Mouse (Mus musculus) stomach, postnatal 0 days (tissue): ENCODE data around the gene Rfx1. TPM values are rescaled to one million over a fixed set of nuclear protein-coding genes. Genes with fewer than 3 reads are reported as not detected.

Experiments used
- ATAC-seq: fragments of 200-750 bp; cut with Nextera tagmentation; 2 replicates; pipeline ENCODE4 v1.8.0; 2017; ENCODE audit not compliant: low FRiP score, low TSS enrichment
- DNase-seq: peaks from one replicate; pipeline ENCODE4 v3.0.0-alpha.2; 2016; ENCODE audit warnings: low spot score
- H3K27ac ChIP-seq: fragments of 300-500 bp; sonication (generic); replicated peaks from 2 replicates; pipeline ENCODE4 v1.5.1; 2014; ENCODE audit warnings: mild to moderate bottlenecking, control low read depth
- H3K27me3 ChIP-seq: fragments of 300-500 bp; sonication (generic); 2 replicates; pipeline ENCODE4 v1.6.1; 2014; ENCODE audit warnings: low read length; ENCODE audit not compliant: control insufficient read depth, insufficient read depth
- H3K36me3 ChIP-seq: fragments of 300-500 bp; sonication (generic); 2 replicates; pipeline ENCODE4 v1.6.1; 2014; ENCODE audit warnings: low read length, mixed read lengths; ENCODE audit not compliant: control insufficient read depth, insufficient read depth
- H3K4me1 ChIP-seq: fragments of 300-500 bp; sonication (generic); replicated peaks from 2 replicates; pipeline ENCODE4 v1.6.1; 2014; ENCODE audit warnings: antibody characterized with exemption; ENCODE audit not compliant: control insufficient read depth, insufficient read depth
- H3K4me2 ChIP-seq: fragments of 300-500 bp; sonication (generic); replicated peaks from 2 replicates; pipeline ENCODE4 v1.6.1; 2014; ENCODE audit warnings: low read depth, mild to moderate bottlenecking, control low read depth, moderate library complexity
- H3K4me3 ChIP-seq: fragments of 300-500 bp; sonication (generic); 2 replicates; pipeline ENCODE4 v1.5.1; 2014; ENCODE audit warnings: low read depth, low read length, control low read depth
- H3K9ac ChIP-seq: fragments of 300-500 bp; sonication (generic); 2 replicates; pipeline ENCODE4 v1.6.1; 2014; ENCODE audit warnings: mild to moderate bottlenecking, low read length, control low read depth, mixed read lengths
- H3K9me3 ChIP-seq: fragments of 300-500 bp; sonication (generic); 2 replicates; pipeline ENCODE4 v1.6.1; 2016; ENCODE audit warnings: low read length; ENCODE audit not compliant: control insufficient read depth
- CTCF ChIP-seq: IDR thresholded peaks from 2 replicates; pipeline ENCODE4 v1.5.1; 2016; ENCODE audit warnings: antibody characterized with exemption, low read depth, mild to moderate bottlenecking, moderate library complexity
- EP300 ChIP-seq: optimal IDR thresholded peaks from 2 replicates; pipeline ENCODE3; 2016; ENCODE audit warnings: antibody characterized with exemption
- WGBS: fragments of 180-500 bp; shearing (Covaris S2); extraction: QIAGEN DNeasy Blood & Tissue Kit; methylation state at CpG from one replicate; pipeline ENCODE4 v1.1.7; 2014; 5-methylcytosine and 5-hydroxymethylcytosine counted together
- polyA plus RNA-seq: library from polyadenylated mRNA; unstranded; fragments of >200 nt; fragmentation: Nextera tagmentation; extraction: Ambion mirVana; gene quantifications from 2 replicates; pipeline ENCODE4 v1.2.1, GENCODE M21; 2015

Gene Rfx1
- 2.7 and 3.0 TPM in 2 replicates for polyA plus RNA-seq

- under 1% methylated on average over 51 of the region's 51 CpGs for WGBS
- H3K27ac ChIP-seq = peak within 1 kb of the TSS; percentile 99
- H3K36me3 ChIP-seq = no peaks in the 10 kb centered on the region
- ATAC-seq = peak; percentile 97
- TF ChIP-seq CTCF = no peak
- peak; percentile 94 for TF ChIP-seq EP300
- peak within 1 kb of the TSS; percentile 86 for H3K4me2 ChIP-seq
- H3K9ac ChIP-seq = peak within 1 kb of the TSS; percentile 90
- H3K27me3 ChIP-seq = no peaks in the 10 kb centered on the region
- H3K9me3 ChIP-seq = no peaks in the 10 kb centered on the region
- H3K4me1 ChIP-seq = peaks cover 8% of the 10 kb centered on the region; the same call in 1 of the 2 replicates
- peak; percentile 98 for DNase-seq
- H3K4me3 ChIP-seq = peak within 1 kb of the TSS; percentile 84
Observed at GRCm38 (mm10) chr8:84066291-84066930, at the start of gene Rfx1. Gene Rfx1 (plus strand): TSS chr8:84066834.

GRCm38 (mm10) chr8:84019738-84020137 lies 46.9 kb upstream of the Rfx1 start:
- Histone ChIP-seq H3K4me2 (no peak overlapping the region), H3K27ac (no peak overlapping the region), H3K27me3 (no peaks in the 10 kb centered on the region), H3K4me3 (no peak overlapping the region), H3K4me1 (peaks cover 10% of the 10 kb centered on the region), H3K9me3 (no peaks in the 10 kb centered on the region), H3K9ac (no peak overlapping the region), H3K36me3 (no peaks in the 10 kb centered on the region)
- DNase-seq (peak; percentile 53), ATAC-seq (peak; percentile 62)
- WGBS = 66% methylated on average over 9 of the region's 9 CpGs
- TF ChIP-seq CTCF (no peak), EP300 (no peak)

- Histone ChIP-seq H3K4me2 (peak within 1 kb of the TSS; percentile 27), H3K27ac (no peak within 1 kb of the TSS), H3K9me3 (no peaks in the 10 kb centered on the region), H3K4me3 (no peak within 1 kb of the TSS), H3K36me3 (no peaks in the 10 kb centered on the region), H3K27me3 (peaks cover 2% of the 10 kb centered on the region; the same call in 1 of the 2 replicates), H3K9ac (peak within 1 kb of the TSS; percentile 18; the same call in 1 of the 2 replicates), H3K4me1 (peaks cover 13% of the 10 kb centered on the region)
- peak; percentile 37 for TF ChIP-seq CTCF
- no peak for TF ChIP-seq EP300
- peak; percentile 70 for ATAC-seq
- WGBS = 13% methylated on average over 18 of the region's 18 CpGs
- peak; percentile 84 for DNase-seq
Observed at GRCm38 (mm10) chr8:84021096-84021495, 45.5 kb upstream of the Rfx1 start, which contains the start of gene Palm3. Gene Palm3 (plus strand): TSS chr8:84021471.

- Histone ChIP-seq H3K36me3 (no peaks in the 10 kb centered on the region), H3K4me1 (peaks cover 13% of the 10 kb centered on the region), H3K4me3 (no peak overlapping the region), H3K4me2 (no peak overlapping the region), H3K27me3 (peaks cover 2% of the 10 kb centered on the region; the same call in 1 of the 2 replicates), H3K27ac (no peak overlapping the region), H3K9ac (peak overlapping the region; percentile 18; the same call in 1 of the 2 replicates), H3K9me3 (no peaks in the 10 kb centered on the region)
- 47% methylated on average over 12 of the region's 12 CpGs for WGBS
- ATAC-seq = 0 out of 2 replicates have a peak, but pooled peaks have one; percentile 2
- no peak for DNase-seq
- TF ChIP-seq EP300 (no peak), CTCF (no peak)
Observed at GRCm38 (mm10) chr8:84021569-84021968, 45.1 kb upstream of the Rfx1 start.

GRCm38 (mm10) chr8:84023085-84023484 lies 43.5 kb upstream of the Rfx1 start:
- H3K4me2 ChIP-seq = no peak overlapping the region
- H3K4me1 ChIP-seq = peaks cover 13% of the 10 kb centered on the region
- no peak overlapping the region for H3K9ac ChIP-seq
- WGBS = 2% methylated on average over 5 of the region's 5 CpGs
- peaks cover 2% of the 10 kb centered on the region; the same call in 1 of the 2 replicates for H3K27me3 ChIP-seq
- H3K36me3 ChIP-seq = no peaks in the 10 kb centered on the region
- TF ChIP-seq CTCF (no peak), EP300 (no peak)
- ATAC-seq (no peak), DNase-seq (peak; percentile 46)
- H3K4me3 ChIP-seq = no peak overlapping the region
- H3K27ac ChIP-seq = no peak overlapping the region
- H3K9me3 ChIP-seq = no peaks in the 10 kb centered on the region

- no peaks in the 10 kb centered on the region for H3K9me3 ChIP-seq
- H3K4me1 ChIP-seq = peaks cover 13% of the 10 kb centered on the region
- H3K4me2 ChIP-seq = no peak overlapping the region
- H3K27me3 ChIP-seq = peaks cover 2% of the 10 kb centered on the region; the same call in 1 of the 2 replicates
- ATAC-seq (no peak), DNase-seq (no peak)
- TF ChIP-seq EP300 (no peak), CTCF (no peak)
- H3K9ac ChIP-seq = no peak overlapping the region
- 71% methylated on average over 1 of the region's 1 CpGs for WGBS
- H3K4me3 ChIP-seq = no peak overlapping the region
- no peak overlapping the region for H3K27ac ChIP-seq
- no peaks in the 10 kb centered on the region for H3K36me3 ChIP-seq
Observed at GRCm38 (mm10) chr8:84023631-84024030, 43.0 kb upstream of the Rfx1 start.
